Mouse (Mus musculus): ENCODE data around the gene Ggct.

- TF ChIP-seq CTCF (IDR thresholded peaks at IDR 0.05; ENCODE audit: extremely low read depth, insufficient read length, insufficient replicate concordance, low read depth, low read length), result no peak
- no peak for TF ChIP-seq POLR2A (IDR thresholded peaks at IDR 0.05; ENCODE audit: low read depth, low read length)
Measured at GRCm38 (mm10) chr6:54946241-54946953, 46.4 kb downstream of the Ggct start.

Measured in small intestine, adult 2 months (tissue).